Mouse (Mus musculus) hindlimb bud, embryonic 11.5 days (tissue): ENCODE data around the gene Ccne1.

Source experiments
- DNase-seq: peaks from one replicate; pipeline ENCODE4 v3.0.0-alpha.2; 2012; ENCODE audit warnings: low read depth, low spot score; ENCODE audit errors: extremely low spot score

Gene Ccne1

DNA sequence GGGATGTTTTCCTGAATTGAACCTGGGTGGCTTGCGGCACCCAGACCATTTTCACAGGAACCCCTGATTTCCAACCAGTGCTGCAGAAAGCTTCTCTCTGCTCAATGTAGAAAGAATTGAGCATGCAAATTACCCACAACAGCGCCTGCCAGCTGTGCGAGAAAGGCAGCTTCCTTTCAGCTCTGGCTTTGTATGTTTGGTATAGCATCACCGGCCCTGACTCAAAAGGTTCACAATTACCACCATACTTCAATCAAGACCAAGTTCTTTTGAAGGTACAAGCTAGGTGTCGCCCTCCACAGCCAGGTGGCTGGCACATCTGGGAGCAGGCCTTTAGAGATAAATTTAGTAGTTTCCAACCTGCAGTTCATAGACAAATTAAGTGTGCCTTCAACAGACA lies 3.2 kb downstream of the Ccne1 start:
- no peak for DNase-seq

DNA sequence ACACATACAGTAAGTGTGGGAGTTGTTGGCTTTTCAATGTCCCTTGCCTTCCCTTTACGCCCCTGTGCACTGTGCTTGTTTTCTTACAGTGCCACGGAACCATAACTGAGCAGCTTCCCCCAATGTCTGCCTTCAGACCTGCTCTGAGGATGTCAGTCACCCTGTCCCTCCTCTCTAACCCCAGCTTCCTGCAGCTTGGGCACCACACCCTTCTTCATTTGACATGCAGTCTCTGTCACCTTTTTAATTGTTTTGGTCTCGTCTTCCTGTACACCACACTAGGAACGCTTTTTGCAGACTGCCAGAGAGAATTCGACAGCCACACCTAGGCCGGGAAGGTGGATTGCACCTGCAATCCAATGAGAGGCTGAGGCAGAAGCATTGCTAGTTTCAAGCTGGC lies 13.0 kb downstream of the Ccne1 start:
- no peak for DNase-seq

DNA sequence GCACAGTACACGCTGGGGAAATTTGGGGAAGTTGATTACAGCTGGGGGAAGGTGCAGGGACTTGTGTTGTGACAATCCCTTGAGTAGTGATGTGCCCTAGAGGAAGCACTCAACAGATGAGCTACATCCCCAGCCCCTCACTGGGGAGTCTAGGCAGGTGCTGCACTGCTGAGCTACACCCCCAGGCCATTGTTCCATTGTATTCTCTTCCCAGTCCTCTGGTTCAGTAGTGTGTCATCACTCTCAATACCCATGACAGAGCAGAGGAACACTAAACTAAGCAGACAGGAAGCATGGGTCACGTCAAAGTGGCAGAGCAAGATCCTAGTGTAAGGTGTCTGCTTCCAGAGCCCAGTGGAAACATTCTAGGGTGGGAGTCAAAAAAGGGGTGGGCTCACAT lies 14.2 kb downstream of the Ccne1 start:
- DNase-seq = no peak

DNA sequence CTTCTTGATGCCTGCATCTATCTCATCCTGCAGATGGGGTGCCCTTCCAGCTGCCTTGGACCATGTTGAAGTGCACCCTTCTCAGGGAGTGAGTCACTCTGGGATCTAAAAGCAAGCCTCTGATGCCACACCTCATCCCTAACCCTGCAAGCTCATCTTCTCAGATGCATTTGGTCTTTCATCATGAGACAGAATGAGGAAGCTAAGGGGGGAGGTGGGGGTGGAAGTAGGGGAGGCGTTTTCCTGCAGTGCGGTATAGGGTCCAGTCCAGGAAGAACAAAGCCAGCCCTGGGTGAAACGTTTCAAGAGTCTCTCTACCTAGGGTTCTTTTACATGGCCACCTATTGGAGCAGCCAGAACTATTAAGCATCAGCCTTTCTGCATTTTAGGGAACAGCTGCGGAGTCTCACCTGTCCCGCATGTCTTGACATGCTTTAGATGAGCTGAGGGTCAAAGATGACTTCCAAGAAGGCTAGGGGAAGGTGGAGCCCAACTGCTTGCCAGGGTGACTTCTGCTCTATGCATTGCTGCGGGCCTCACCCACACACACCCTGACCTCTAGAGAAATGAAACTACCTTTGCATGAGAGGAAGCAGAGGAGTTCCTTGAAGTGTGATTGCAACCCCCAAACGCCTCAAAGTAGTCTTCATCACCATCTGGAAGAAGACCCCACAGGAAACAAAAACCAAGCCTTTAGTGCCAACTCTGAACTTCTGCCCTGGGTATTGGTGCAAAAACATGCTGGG lies 17.2 kb downstream of the Ccne1 start:
- no peak for DNase-seq

DNA sequence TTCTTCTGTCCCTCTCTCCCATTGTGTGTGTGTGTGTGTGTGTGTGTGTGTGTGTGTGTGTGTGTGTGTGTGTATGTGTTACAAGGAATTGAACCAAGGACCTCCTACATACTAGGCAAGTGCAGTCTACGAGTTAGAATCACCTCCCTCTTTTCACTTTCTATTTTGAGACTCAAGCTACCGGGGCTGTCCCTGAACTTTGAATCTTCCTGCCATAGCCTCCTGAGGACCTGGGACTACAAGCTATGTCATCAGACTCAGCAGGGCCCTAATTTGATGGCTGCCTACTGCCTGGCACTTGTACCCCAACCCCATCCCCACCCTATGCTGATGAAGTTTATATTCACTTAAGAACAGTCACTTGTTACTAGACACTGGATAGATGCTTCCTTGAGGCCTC lies 18.9 kb downstream of the Ccne1 start:
- DNase-seq = no peak

DNA sequence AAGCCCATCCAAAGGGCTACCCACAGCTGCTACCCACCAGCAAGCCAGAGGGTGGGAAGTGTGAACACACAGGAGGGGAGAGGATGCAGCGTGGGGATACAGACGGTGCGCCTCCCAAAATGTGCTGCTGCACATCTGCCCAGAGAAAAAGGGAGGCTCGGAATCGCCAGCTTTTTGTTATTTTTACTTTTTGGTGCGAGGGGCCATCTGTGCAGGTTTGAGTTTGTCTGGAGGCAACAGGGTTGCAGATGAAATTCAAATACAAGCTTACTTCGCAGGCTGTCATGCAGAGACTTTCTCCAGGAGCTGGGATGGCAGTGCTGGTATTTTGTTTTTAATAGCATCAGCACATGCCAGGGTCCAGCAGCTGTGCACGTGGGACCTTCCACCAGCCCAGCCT lies 19.5 kb downstream of the Ccne1 start:
- DNase-seq = no peak

DNA sequence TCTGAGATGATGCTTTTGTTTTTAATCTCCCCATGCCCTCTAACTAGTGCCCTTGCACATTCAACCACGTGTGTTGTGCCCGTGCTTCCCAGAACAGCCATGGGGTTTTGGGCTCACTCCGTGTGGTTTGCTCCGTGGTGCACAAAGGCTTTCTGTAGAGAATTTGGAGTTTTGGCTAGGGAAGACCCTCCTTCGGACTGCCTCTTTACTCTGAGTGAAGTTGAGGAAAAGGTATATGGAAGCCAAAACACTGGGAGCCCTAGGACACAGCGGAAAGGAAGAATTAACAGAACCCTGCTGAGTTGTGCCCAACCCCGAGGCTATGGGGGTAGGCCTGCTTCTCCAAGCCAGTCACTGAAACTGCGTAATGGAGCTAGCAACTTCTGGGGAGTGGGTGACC lies 20.9 kb downstream of the Ccne1 start:
- DNase-seq = no peak

DNA sequence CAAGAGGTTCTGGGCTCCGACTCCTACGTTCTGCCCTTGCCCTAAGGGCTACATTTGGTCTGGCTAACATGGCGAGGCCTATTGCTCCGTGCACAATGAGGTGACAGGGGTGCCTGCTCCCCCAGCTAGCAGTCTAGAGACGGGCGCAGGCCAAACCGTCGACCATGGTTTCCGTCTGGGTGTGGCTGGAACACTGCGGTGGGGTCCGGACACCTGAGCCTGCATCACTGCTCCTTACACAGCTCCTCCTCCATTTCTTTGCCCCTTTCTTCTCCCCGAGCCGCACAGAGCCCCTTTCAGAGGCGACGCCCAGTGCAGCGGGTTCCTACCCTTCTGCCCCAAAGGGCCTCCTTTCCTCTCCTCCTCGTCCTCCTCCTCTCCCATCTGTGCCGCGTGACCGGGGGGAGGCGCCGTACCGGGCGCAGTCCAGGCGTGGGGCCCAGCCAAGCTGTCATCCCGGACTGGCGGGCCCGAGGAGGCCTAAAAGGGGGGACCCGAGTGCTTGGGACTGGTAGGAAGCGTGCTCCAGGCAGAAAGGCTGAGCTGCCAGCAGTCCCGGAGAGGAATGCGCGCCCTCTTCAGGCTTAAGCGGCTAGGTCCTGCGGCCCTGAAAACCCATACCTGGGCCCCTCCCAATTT lies 21.6 kb downstream of the Ccne1 start:
- DNase-seq = no peak

DNA sequence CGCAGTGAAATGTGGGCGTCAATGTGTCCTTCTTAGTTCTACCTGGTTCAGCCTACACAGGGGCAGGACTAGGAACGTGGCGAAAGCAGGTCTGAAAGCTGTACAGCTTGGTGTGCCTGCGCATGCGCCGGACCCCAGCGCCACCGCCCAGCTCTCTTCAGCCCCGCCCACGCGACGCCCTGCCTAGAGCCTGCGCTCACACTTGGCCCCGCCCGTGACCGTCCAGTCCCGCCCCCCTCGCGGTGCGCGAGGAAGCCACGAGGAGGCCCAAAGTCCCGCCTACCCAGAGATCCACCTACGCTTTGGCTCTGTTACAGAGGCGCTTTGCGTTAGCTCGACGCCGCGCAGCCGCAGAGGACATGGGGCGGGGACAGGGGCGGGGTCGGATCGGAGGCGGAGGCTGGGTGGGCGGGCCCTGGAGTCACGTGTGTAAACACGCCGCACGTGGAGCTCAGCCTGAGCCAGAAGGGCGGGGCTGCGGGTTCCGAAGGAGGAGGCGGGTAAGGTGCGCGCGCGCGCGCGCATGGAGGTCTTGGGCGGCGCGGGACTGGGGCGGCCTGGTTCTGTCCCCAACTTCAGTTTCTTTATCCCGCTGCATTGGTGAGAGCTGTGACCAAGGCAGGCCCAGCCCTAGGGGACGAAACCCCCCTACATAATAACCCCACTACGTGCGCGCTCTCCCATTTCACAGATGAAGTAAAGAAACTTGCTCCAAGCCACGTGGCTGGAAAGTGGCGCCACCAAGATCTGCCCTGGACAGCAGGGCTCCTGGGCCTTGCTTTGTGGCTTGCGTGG lies 22.4 kb downstream of the Ccne1 start:
- peak; percentile 89 for DNase-seq

DNA sequence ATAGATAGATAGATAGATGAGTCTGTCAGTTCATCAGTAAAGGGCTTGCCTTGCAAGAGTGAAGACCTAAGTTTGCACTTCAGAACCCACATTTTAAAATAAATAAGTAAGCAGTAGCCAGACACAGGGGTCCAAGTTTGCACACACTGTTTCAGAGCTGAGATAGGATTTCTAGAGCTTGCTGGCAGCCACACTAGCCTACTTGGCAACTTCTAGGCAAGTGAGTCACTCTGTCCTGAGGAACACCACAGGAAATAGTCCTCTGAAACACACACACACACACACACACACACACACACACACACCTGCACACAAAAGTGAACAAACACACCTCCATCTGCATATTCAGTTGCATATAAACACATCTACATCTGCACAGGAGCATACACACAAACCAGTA lies 24.4 kb downstream of the Ccne1 start:
- no peak for DNase-seq

DNA sequence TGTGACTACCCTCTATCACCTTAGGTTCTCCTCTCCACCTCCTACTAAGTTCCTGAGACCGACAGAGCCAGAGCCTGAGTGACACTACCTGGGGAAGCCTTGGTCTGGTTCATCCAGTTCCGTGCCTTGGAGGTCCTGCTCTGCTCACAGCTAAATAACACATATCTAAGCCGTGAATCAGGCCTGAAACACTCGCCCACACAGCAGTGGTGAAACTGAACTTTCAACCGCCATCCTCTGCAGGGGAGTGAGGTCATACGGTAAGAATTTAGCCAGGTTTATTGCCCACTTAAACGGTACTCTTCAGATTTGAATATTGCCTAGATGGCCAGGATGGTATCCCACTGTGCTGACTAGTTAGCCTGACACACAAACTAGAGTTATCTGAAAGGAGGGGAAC lies 30.1 kb downstream of the Ccne1 start:
- DNase-seq = no peak

DNA sequence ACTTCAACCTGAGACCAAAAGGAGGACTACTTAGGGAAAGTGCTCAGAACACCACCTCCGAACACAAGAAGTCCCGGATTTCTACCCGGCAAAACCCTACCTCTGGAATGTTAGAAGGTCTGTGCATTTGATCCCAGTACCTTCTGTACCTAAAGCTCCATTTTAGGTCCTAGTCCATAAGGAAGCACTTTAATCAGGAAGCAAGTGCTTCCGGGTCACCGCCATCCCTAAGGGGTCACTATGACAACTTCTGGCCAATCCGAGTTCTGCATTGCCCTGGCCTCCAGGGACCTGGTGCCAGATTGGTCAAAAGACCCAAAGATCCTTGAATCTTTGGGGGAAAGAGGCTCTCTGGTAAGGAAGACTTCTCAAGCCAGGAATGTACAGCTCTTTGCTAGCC lies 31.8 kb downstream of the Ccne1 start:
- DNase-seq = no peak

DNA sequence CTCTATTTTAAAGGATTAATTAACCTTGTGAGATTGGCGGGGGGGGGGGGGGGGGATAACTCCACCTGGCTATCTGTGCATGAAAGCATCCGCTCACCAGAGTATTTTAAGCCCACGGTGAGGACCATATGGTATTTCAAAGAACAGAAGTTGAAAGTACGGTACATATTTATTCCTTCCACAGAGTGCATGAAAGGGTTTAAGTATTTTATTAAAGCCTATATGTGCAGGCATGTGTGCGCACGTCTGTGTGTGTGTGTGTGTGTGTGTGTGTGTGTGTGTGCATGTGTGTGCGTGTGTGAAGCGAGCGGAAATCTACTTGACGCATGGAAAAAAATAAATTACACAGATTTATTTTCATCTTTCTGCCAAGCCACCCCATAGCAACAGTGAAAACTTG lies 32.4 kb downstream of the Ccne1 start:
- DNase-seq = no peak

DNA sequence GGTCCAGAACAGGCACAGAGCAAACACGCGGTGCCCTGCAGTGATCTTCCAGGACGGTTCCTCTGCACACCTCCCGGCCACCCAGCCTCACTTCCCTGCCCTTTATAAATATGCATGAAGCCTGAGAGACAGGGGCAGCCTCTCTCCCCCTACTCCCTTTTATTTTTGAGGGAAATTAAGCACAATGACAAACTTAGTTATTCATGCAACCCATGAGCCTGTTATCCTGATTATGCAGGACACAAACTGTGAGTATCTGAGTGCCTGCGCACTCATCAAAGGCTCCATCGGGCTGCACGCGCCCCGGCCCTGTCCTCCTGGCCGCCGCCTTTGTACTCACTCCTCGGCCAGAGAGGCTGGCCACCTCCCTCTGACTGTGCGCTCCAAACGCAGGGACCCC lies 32.8 kb downstream of the Ccne1 start:
- DNase-seq = no peak

DNA sequence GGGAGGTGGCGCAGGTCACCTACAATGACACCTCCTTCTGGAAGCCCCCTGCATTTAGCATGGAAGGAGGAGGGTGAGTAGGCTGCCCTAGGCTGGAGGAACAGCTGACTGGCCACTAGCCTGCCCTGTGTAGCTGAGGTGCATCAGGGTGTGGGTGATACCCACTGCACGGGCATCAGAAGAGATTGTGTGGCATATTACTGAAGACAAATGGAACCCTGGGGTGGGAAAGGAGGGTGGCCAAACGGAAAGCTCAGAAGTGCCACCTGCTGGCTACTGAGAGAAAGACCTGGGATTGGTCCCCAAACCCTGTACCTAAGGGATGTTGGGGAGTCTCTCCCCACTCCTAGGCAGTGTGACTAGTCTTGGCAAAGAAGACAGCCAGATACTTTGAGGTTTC lies 33.6 kb downstream of the Ccne1 start:
- DNase-seq = no peak

DNA sequence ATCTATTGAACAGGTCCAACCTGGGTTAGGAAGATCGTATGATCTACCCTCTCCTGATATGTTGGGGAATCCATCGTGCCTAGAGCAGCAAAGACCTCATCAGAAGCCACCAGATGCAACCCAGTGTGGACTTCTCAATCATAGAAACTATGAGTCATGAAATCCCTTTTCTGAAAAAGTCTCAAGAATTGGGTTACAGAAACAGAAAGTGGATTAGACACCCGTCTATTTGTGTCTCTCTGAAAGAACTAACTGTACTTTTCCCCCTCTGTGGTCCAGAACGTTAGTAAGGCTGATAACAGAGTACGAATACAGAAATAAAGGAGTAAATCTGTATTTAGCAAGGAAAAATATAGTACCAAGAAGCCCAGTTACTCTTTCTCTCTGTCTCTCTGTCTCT lies 36.3 kb downstream of the Ccne1 start:
- DNase-seq = no peak

DNA sequence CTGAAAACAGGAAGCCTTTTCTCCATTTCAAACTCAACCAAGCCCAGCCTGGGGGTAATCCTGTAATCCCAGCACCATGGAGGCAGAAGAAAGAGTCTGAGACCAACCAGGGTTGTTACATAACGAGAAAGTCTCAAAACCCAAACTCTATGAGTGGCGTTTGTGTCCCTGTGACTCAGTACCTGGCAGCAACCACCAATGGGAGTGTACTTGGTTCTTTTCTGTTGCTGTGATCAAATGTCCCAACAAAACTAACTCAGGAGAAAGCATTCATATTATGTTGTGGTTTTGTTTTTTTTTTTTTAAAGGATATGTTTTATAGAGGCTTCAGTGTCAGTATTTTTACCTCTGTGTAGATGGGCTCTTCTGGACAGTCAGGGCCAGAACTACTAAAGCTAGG lies 36.7 kb downstream of the Ccne1 start:
- no peak for DNase-seq

DNA sequence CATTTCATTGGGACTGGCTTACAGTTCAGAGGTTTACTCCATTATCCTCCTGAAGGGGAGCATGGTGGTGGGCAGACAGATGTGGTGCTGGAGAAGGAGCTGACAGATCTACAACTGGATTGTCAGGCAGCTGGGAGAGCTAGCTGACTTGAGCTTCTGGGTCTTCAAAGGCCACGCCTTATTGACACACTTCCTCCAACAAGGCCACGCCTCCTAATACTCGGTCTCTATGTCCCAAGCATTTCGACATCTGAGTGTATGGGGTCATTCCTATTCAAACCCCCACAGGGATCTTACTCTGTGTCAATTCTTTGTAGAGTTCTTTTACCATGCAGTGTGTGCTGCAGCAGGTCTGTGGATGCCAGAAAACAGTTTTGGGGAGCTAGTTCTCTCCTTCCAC lies 42.9 kb downstream of the Ccne1 start:
- DNase-seq = no peak

DNA sequence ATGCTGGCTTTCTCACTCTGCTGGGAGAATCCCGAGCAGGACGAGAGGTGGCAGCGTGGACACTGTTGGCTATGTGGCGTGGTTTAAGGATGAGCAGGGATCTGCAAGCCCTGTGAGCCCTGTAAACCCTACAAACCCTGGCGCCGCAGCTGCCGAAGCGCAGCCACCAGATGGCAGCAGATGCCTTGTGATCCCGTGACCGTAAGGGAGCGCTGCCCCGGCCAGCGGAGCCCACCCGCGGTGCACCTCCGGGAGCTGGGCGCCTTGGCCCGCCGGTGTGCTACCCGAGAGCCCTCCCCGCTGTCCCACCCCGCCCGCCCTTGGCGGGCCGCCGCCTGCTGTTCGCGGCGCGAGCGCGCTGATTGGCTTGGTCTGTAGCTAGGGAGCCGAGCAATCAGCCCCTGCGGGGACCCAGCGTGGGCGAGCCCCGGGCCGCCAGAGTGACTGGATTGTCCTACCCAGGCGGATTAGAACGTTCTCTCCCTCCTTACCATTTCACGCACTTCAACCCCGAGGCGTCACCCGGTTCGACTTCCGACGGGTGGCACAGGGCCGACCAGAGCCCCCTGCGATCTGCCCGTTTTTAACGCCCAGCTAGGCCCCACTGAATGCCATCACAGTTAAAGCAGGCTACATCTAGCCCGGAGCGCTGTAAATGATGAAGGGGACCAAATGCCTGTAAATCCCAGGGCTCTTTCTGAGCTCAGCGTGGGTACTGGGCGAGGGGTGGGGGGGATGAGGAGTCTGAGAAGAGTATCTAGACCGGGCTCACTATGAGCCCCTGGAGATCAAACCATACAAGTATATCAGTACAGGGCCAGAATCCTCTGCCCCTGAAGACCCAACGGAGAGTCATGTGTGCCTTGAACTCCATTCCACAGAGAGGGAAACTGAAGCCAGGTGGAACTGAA lies 46.0 kb downstream of the Ccne1 start:
- peak; percentile 64 for DNase-seq

DNA sequence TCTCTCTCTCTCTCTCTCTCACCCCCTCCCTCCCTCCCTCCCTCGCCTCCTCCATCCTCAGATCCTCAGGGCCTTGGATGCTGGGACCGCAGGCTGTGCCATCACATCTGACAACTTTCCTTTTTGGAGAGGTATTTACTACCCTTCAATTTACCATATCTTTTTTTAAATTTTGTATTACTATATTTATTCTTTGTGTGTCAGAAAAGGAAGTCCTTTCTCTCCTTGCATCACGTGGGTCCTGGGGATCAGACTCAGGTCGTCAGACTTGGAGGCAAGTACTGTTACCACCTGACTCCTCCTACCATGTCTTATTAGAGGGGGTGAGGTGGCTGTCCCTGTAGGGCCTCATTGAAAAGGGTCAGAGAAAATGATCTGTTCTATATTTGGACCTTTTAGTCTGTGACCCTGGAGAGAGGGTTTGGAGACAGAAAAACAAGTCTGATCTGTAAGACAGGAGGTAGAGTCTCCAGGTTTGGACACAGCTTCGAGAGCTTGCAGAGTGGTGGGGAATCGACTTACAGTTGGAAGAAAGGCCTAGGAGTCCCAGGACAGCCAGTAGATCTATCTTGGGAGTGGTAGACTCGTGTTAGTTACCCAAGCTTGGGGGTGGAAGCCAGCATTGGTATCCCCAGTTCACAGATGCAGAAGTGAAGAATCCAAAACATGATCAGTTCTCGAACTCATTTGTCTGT lies 47.6 kb downstream of the Ccne1 start:
- DNase-seq = no peak

DNA sequence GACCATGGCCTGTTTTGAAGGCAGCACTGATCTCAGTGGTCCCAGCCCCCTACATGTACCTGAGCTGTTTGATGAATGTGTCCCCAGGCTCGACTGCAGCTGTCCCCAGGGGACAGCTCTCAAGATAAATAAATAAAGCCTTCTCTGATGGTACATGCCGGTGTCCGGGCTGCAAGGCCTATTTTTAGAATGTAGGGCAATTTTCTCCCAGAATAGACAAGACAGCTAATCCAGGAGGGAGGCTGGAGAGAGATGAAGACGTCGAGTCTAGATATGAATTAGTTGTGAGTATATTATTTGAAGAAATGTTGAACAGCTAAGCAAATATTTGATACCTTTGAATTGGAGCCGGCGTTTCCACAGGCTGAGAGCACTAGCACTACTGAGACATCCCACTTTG lies 48.2 kb downstream of the Ccne1 start:
- DNase-seq = no peak
